Mouse (Mus musculus): ENCODE measurements at regions not wholly inside any gene's neighbourhood (a gene's known extent, or its start where the extent isn't known, plus 50 kb on each side); places are given as distances from the start of the nearest gene placed in this dataset.

DNA sequence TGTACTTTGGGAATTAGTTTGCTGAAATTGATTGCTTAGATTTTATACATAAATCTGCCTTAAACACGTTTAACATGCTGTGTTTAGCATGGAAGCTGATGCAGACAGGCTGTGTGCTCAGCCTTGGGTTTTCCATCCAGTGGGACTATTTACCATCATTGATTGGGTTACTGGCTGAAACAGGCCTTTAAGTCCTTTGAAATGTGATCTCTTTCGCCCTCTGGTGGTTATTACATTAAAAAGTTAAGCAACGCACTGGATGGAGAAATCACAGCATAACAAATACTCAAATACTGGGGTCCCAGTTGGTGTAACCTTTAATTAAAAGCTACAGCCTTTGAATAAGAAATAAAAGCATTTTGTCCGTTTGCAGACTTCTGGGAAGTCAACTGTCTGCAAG, 379.8 kb downstream of the Kcnj2 start:
- H3K36me3 ChIP-seq (ENCODE audit: control insufficient read depth, insufficient read depth, low read length): no peaks in the 10 kb centered on the region

DNA sequence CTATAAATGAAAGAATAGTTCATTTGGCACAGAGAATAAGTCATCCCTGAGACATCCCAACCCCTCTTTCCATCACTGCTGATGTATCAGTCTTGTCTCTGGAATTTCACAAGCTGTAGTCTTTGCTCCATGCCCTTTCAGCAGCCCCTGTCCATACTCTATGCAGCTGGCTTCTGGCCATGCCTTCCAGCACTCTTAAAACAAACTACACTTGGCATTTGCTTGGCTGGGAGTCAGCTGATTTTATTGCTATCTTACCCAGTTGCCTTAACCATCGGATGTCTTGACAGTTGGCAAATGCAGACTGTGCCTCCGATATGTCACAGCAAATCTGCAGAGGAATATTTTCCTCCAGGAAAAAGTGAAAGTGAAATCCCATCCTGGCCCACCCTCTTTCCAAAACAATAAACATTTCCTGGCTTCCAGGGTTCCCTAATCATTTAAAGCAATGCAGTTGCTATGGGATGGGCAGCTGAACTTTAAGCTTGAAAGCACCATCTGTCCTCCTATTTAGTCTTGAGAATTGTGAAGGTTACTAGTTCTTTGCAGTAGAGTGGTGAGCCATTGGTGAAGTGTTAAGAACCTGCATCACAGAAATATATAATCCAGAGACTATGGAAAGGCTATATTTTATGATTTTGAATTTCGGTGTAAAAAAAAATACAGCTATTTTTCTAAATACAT, 385.0 kb downstream of the Kcnj2 start:
- Histone ChIP-seq H3K27ac (ENCODE audit: insufficient read depth, low read length) (no peak overlapping the region), H3K4me1 (ENCODE audit: control insufficient read depth, insufficient read depth, insufficient read length) (no peaks in the 10 kb centered on the region), H3K4me3 (ENCODE audit: extremely low read depth, insufficient read depth, insufficient read length) (no peak overlapping the region), H3K27me3 (ENCODE audit: control insufficient read depth, insufficient read depth, low read length) (no peaks in the 10 kb centered on the region), H3K36me3 (ENCODE audit: control insufficient read depth, insufficient read depth, low read length) (no peaks in the 10 kb centered on the region)
- no peak for DNase-seq (ENCODE audit: low read depth in 1 of 2, low spot score in 2 of 2)
- WGBS: 80% methylated on average over 3 of the region's 3 CpGs
- no peak for TF ChIP-seq POLR2A (IDR thresholded peaks at IDR 0.05; ENCODE audit: low read depth, low read length)
- no peak for TF ChIP-seq CTCF (IDR thresholded peaks at IDR 0.05; ENCODE audit: extremely low read depth, insufficient read depth, insufficient read length, insufficient replicate concordance)

More for the DNA sequence above, 379.8 kb downstream of the Kcnj2 start:
- H3K4me3 ChIP-seq (ENCODE audit: extremely low read depth, insufficient read depth, insufficient read length): no peak overlapping the region
- no peaks in the 10 kb centered on the region for H3K4me1 ChIP-seq (ENCODE audit: control insufficient read depth, insufficient read depth, insufficient read length)
- 10% methylated on average over 4 of the region's 4 CpGs for WGBS
- DNase-seq (ENCODE audit: low read depth in 1 of 2, low spot score in 2 of 2): peak in 1 of 2 experiments; percentile 2
- no peaks in the 10 kb centered on the region for H3K27me3 ChIP-seq (ENCODE audit: control insufficient read depth, insufficient read depth, low read length)
- no peak overlapping the region for H3K27ac ChIP-seq (ENCODE audit: insufficient read depth, low read length)
- TF ChIP-seq CTCF (IDR thresholded peaks at IDR 0.05; ENCODE audit: extremely low read depth, insufficient read depth, insufficient read length, insufficient replicate concordance) (no peak), POLR2A (IDR thresholded peaks at IDR 0.05; ENCODE audit: low read depth, low read length) (no peak)

DNA sequence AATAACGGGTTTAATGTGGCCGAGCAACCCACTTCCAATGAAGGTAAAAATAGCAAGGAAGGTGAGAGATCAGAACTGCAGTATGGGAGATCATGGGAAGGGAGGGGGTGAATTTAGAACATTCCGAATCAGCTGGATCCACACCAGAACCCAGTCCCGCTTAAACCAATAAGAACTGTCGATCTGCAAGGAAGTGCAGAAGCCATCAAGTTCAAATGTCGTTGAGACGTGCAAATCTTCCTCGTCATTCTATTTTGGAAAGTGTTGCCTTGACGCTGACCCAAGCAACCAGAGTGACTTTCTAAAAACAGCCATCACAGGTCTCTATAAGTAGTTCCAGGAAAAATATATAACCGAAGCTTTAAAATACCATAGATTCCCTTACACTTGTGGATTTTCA, 394.1 kb downstream of the Kcnj2 start:
- no peak for TF ChIP-seq POLR2A (IDR thresholded peaks at IDR 0.05; ENCODE audit: low read depth, low read length)
- TF ChIP-seq CTCF (IDR thresholded peaks at IDR 0.05; ENCODE audit: extremely low read depth, insufficient read depth, insufficient read length, insufficient replicate concordance): no peak
- Histone ChIP-seq H3K27ac (ENCODE audit: insufficient read depth, low read length) (no peak overlapping the region), H3K4me3 (ENCODE audit: extremely low read depth, insufficient read depth, insufficient read length) (no peak overlapping the region), H3K4me1 (ENCODE audit: control insufficient read depth, insufficient read depth, insufficient read length) (no peaks in the 10 kb centered on the region), H3K27me3 (ENCODE audit: control insufficient read depth, insufficient read depth, low read length) (no peaks in the 10 kb centered on the region), H3K36me3 (ENCODE audit: control insufficient read depth, insufficient read depth, low read length) (no peaks in the 10 kb centered on the region)
- 88% methylated on average over 10 of the region's 10 CpGs for WGBS
- no peak for DNase-seq (ENCODE audit: low read depth in 1 of 2, low spot score in 2 of 2)

DNA sequence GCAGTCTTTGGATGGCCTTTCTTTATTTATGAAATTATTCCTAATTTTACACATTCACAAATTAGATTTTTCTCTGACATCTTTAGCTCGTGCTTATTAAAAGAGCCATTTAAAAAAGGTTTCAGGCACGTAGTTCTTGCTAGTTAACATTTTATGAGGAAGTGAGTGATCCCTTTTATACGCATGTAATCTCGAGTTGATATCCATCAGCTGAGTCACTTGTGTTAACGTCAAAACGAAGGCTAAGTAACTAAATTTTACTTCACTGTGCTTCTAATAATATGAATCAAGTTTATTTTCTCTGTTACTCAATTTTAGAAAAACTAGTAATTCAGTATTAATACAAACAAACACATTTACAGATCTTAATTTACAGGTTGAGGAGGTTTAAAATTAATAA, 419.0 kb downstream of the Kcnj2 start:
- Histone ChIP-seq H3K4me1 (ENCODE audit: control insufficient read depth, insufficient read depth, insufficient read length) (no peaks in the 10 kb centered on the region), H3K27ac (ENCODE audit: insufficient read depth, low read length) (no peak overlapping the region), H3K36me3 (ENCODE audit: control insufficient read depth, insufficient read depth, low read length) (no peaks in the 10 kb centered on the region), H3K4me3 (ENCODE audit: extremely low read depth, insufficient read depth, insufficient read length) (no peak overlapping the region), H3K27me3 (ENCODE audit: control insufficient read depth, insufficient read depth, low read length) (no peaks in the 10 kb centered on the region)
- DNase-seq (ENCODE audit: low read depth in 1 of 2, low spot score in 2 of 2): no peak
- TF ChIP-seq CTCF (IDR thresholded peaks at IDR 0.05; ENCODE audit: extremely low read depth, insufficient read depth, insufficient read length, insufficient replicate concordance): no peak
- TF ChIP-seq POLR2A (IDR thresholded peaks at IDR 0.05; ENCODE audit: low read depth, low read length): no peak
- WGBS: 69% methylated on average over 6 of the region's 6 CpGs

DNA sequence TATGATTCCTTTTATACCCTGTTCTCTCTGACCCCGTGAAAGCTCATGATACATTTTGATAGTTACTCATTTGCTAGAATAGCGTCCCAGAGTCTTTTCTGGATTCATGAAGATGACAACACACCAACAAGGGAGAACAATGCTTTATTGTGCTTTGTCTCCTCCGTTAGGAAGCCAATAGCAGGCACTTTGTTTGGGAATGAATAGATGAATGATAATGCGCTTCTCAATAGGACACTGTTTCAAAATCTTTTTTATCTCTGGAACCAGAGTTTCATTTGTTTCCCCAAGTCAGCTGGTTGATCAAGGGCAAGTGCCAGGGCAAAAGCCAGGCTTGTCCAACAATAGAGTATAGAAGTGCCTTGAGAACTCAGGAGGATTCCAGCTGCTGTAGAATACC, 446.5 kb downstream of the Kcnj2 start:
- no peak for DNase-seq (ENCODE audit: low read depth in 1 of 2, low spot score in 2 of 2)
- H3K27ac ChIP-seq (ENCODE audit: insufficient read depth, low read length): no peak overlapping the region
- H3K27me3 ChIP-seq (ENCODE audit: control insufficient read depth, insufficient read depth, low read length): no peaks in the 10 kb centered on the region
- no peak overlapping the region for H3K4me3 ChIP-seq (ENCODE audit: extremely low read depth, insufficient read depth, insufficient read length)
- 71% methylated on average over 4 of the region's 4 CpGs for WGBS
- no peaks in the 10 kb centered on the region for H3K36me3 ChIP-seq (ENCODE audit: control insufficient read depth, insufficient read depth, low read length)
- TF ChIP-seq POLR2A (IDR thresholded peaks at IDR 0.05; ENCODE audit: low read depth, low read length): no peak
- TF ChIP-seq CTCF (IDR thresholded peaks at IDR 0.05; ENCODE audit: extremely low read depth, insufficient read depth, insufficient read length, insufficient replicate concordance): no peak
- no peaks in the 10 kb centered on the region for H3K4me1 ChIP-seq (ENCODE audit: control insufficient read depth, insufficient read depth, insufficient read length)

DNA sequence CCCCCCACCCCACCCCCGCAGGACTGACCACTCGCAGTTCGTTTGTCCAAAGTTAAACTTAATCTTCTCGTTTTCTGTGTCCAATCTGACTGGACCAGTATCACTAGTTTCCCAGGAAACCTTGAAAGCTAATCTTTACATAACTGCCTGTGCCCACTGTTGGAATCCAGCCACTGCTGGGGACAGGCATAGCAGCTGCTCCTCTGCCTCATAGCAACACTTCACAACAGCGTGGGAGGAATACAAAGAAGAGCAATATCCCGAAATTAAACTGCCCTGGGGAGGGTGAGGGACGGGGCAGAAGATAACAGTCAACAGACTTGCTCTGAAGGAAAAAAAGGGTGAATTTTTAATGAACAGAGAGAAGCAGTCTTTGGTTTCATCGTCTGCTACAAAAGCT, 456.8 kb downstream of the Kcnj2 start:
- Histone ChIP-seq H3K27ac (ENCODE audit: insufficient read depth, low read length) (no peak overlapping the region), H3K36me3 (ENCODE audit: control insufficient read depth, insufficient read depth, low read length) (no peaks in the 10 kb centered on the region), H3K4me1 (ENCODE audit: control insufficient read depth, insufficient read depth, insufficient read length) (no peaks in the 10 kb centered on the region), H3K4me3 (ENCODE audit: extremely low read depth, insufficient read depth, insufficient read length) (no peak overlapping the region), H3K27me3 (ENCODE audit: control insufficient read depth, insufficient read depth, low read length) (no peaks in the 10 kb centered on the region)
- TF ChIP-seq POLR2A (IDR thresholded peaks at IDR 0.05; ENCODE audit: low read depth, low read length) (no peak), CTCF (IDR thresholded peaks at IDR 0.05; ENCODE audit: extremely low read depth, insufficient read depth, insufficient read length, insufficient replicate concordance) (no peak)
- WGBS: 82% methylated on average over 8 of the region's 8 CpGs
- DNase-seq (ENCODE audit: low read depth in 1 of 2, low spot score in 2 of 2): no peak

DNA sequence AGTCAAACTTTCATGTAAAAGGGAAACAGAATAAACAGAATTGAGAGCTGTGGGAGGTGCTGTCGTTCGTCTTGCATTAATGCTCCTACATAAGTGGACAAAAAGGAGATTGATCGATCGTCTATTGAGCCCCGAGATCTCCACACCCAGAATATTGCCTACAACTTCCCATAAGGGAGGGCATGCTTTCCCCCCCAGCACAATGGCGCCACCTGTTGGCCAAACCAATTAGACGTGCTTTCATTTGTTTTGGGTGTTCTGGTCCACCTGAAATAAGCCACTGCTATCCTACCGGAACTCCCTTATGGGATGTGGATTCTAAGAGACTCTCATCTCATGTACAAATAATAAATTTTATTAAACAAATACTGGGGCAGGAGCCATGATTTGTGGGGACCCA, 457.5 kb downstream of the Kcnj2 start:
- Histone ChIP-seq H3K27me3 (ENCODE audit: control insufficient read depth, insufficient read depth, low read length) (no peaks in the 10 kb centered on the region), H3K27ac (ENCODE audit: insufficient read depth, low read length) (no peak overlapping the region), H3K4me1 (ENCODE audit: control insufficient read depth, insufficient read depth, insufficient read length) (no peaks in the 10 kb centered on the region), H3K36me3 (ENCODE audit: control insufficient read depth, insufficient read depth, low read length) (no peaks in the 10 kb centered on the region), H3K4me3 (ENCODE audit: extremely low read depth, insufficient read depth, insufficient read length) (no peak overlapping the region)
- 49% methylated on average over 8 of the region's 8 CpGs for WGBS
- peak in 1 of 2 experiments; percentile 32 for DNase-seq (ENCODE audit: low read depth in 1 of 2, low spot score in 2 of 2)
- TF ChIP-seq POLR2A (IDR thresholded peaks at IDR 0.05; ENCODE audit: low read depth, low read length) (no peak), CTCF (IDR thresholded peaks at IDR 0.05; ENCODE audit: extremely low read depth, insufficient read depth, insufficient read length, insufficient replicate concordance) (no peak; the same call in 1 of the 2 replicates)

All from spleen, adult 2 months (tissue).